Mouse (Mus musculus): ENCODE results near the gene Car15.

Car15 gene

DNA sequence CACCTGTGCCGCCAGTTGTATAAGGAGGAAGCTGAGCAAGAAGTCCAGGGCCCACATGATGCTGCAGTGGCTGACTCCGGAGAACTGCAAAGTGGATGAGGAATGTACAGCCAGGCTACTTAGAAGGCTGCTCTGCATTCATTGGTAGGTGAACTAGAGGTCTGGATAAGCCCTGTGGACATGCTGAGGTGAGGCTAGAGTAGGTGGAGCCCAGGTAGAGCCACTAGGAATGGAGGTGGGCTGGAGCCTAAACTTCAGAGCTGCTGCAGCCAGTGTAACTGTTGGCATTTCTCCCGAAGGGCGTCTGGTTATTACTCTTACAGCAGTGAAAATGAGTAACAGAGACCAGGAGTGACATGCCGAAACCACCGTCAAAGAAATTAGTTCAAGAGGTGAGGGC is at the start of gene Car15:
Gene Car15, minus strand, starts transcription at position 314 of the 400 bp plus-strand sequence.
- DNase-seq (ENCODE audit: low spot score): no peak

DNA sequence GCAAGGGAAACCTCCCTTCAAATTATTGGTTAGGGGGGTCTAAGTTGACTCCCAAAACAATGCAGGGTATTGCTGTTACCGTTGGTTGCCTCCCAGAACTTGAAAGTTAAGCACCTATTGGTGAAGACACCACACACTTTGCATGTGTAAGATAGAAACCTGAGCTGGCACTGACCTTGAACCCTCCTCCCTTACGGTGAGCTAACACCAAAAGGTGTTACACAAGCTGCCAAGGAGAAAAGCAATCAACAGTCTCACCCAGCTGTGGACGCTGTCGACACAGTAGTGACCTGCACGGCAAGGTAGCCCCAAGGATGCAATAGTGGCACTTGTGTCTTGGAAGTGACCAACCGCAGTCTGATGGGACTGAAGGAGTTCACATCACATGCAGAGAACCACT is 46.0 kb upstream of the Car15 start:
- DNase-seq (ENCODE audit: low spot score): no peak

DNA sequence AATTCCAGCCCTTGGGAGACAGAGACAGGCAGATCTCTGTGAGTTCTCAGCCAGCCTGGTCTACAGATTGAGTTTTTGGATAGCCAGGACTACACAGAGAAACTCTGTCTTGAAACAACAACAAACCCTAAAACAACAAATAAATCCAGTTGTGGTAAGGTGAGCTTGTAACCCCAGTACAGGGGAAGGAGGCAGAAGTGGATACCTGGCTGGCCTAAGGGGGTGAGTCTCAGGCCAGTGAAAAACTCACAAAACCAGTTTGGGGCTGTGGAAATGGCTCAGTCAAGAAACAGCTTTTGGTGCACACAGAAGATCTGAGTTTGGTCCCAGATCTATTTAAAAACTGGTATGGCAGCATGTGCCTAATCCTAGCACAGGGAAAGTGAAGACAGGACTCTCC is 44.0 kb upstream of the Car15 start:
- no peak for DNase-seq (ENCODE audit: low spot score)

DNA sequence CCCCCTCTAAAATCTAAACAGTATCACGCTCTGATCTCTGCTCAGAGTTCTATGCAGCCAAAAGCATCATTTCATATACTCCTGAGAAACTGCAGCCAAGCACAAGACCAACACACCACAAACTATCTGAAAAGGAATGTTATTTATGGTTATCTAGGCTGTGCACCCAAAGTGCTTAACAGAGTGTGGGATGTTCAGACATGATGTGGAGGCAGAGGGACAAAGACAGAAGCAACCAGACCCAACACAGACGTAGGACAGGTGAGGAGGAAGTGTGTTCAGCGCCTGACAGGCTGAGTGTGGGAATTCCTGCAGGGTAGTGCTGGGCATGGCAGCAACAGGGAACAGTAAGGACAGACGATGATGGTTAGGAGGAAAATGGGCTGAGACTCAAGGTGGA is 41.4 kb upstream of the Car15 start:
- no peak for DNase-seq (ENCODE audit: low spot score)

DNA sequence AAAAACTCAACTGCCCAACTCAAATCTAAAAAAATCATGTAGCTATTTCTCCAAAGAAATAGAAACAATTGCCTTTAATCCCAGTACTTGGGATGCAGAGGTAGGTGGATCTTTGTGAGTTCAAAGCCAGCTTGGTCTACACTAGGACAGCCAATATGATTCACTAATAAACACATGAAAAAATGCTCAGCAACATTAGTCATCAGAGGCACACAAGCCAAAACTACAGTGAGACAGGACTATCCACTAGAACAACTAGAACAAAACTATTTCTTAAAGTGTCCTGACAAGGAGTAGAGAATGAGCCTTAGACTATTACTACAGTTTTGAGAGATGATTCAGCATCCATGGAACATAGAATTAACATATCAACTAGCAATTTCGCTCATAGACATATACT is 37.9 kb upstream of the Car15 start:
- no peak for DNase-seq (ENCODE audit: low spot score)

DNA sequence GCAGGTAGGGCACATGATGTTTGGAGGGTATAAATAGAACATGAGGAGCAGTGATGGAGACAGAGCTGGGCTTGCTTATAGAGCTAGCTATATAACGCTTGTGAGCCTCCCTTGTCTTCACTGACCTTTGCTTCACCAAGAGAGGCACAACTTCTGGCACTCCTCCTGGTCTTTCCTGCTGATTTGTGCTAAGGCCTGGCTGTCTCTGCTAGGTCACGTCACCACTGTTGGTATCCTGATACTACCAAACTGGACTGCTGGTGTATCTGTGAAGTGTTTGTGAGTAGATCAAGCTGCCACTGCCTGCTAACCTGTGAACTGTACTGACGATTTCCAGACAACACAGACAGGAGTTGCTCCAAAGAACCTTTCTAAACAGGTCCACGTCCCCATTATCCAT is 37.0 kb upstream of the Car15 start:
- no peak for DNase-seq (ENCODE audit: low spot score)

DNA sequence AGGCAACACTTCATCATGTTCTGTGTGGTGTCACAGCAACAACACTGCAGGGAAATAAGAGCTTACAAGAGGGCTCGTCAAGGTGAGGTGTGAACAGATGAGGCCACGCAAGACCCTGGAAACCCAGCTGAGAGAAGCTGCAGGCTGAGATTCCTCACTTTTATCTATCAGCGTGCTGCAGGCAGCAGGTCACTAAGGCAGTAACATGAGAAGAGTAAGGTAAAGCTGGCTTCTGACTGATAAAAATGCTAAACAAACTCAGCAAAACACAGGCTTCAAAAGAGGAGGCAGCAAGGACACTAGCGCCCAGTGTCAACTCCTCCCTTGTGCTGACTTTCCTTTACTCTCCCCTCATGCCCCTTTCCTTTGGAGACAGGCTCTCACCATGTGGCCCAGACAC is 34.8 kb upstream of the Car15 start:
- DNase-seq (ENCODE audit: low spot score): no peak

DNA sequence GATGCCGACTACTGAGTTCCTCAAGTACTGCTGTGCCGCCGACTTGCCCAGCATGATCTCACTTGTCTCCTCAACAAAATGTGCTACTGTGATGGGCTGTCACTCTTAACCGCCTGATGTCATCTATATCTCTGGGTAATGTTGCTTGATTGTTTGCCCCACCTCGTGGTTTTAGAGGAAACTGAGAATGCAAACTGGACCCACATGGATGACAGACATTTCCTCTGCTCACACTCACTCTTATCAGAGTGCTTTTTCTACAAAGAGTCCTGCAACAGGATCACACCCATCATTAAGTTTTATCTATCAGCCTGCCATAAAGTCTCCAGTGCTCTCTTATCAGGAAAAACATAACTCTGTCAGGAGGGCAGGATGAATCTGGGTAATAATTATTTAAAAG is 33.1 kb upstream of the Car15 start:
- DNase-seq (ENCODE audit: low spot score): no peak

DNA sequence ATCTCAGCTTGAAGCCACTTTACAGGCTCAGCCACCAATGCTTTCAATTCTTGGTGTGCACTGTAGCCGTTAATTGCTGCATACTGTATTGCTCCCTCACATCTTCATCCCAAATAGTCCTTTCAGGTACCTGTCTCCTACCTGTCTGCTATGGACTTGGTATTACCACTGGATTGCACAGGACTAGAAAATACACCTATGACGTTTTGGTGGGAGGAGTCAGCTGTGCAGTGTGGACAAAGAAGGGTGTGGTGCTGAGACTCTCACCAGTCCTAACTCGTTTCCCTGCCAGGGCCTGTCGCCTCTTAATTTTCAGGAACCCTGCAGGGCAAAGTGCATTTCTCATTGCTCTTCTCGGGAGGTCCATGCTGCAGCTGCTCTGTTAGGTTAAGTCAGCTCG is 27.6 kb upstream of the Car15 start:
- DNase-seq (ENCODE audit: low spot score): no peak

DNA sequence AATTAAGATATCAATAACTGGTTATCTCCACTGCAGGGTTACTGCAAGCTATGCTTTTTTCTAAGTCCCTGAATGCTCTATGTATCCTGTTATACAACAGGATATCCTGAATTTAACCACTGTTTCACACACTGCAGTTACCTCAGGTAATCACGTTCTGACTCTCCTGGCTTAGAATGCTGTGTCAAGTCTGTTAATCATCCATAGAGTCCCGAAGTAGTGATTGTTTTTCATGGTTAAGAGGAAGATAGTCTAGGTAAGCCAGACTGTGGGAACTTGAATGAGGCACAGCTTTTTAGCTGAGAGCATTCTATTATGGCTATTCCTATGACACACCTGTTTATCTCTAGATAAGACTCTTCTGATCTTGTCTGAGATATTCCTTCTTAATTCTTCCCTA is 27.1 kb upstream of the Car15 start:
- no peak for DNase-seq (ENCODE audit: low spot score)

DNA sequence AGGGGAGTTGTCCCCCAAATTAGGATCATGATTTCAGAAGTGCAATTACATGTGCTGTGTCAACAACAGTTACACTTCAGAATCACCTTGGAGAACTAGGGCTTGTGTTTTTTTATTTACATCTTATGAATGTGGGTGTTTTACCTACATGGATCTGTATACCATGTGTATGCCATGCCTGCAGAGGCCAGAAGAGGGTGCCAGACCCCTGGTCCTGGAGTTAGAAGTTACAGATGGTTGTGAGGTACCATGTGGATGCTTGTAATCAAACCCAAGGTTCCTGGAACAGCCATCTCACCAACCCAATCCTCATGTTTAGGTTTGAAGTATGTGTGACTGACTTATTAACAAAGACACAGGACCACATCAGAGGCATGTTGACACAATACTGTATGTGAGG is 20.4 kb upstream of the Car15 start:
- DNase-seq (ENCODE audit: low spot score): no peak

DNA sequence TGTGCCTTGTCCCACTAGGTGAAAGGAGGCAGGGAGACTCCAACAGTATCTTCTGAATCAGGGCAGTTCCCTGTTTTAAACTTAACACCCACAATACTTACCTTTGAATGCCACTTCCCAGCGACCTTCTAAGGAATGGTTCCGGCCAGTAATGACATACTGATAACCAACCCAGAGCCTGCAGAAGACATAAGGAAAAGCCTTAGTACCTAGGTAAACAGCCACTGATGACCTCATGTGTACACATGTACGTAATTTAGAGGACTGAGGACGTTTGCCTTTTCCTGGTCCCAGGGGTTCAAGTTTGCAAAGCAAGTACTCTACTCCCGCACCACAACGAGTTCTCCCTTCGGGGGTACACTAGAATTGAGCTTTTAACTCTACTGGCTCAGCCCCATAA is 19.0 kb upstream of the Car15 start:
- DNase-seq (ENCODE audit: low spot score): no peak

DNA sequence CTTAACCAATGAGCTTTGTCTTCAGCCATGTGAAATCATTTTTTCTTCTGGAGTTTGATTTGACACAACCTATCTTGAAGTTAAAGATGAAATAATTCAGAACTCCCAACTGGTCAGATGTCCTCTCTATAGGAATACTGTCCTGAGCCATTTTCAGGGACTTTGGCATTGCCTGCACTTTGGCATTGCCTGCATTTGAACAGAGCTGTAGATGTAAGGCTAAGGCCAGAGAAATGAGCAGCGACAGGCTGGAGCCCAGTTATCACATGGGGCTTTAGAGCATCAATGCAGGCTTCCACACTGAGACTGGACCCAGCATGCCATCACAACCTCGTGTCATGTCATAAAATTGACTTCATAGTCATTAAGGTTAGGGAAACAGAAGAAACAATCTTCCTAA is 15.1 kb upstream of the Car15 start:
- no peak for DNase-seq (ENCODE audit: low spot score)

DNA sequence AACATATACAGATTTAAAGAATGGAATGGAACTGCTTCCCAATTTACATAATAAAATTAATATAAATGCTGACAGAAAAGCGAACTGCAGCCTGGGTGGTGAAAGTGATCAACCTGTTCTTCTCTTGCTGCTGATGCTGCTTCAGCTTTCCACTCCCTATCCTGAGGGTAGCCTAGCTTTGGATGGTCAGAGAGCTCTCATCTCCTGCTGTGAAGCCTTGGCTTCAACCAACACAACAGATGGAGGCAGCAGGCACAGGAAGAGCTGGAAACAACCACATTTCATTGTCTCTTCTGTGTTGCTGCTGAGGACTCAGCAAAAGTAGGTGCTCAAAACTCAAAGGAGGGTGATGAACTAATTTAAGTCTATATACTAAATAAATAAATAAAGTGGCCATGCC is 13.7 kb upstream of the Car15 start:
- no peak for DNase-seq (ENCODE audit: low spot score)

DNA sequence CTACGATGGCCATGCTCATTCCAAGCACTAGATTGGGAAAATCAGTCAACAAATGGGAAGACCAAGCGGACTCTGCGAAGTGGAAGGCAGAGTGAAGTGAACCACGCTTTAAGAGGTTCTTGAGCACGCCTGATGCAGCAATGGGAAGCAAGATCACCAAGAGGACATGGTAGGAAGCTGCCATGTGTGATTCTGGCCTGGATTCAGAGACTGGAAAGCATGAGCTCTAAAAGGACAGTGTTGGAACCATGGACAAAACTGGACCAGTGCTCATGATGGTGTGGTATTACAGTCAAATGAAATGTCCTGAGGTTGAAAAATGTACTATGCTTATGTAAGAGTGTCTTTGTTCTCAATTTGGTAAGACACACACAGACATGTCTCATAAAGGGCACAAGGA is 13.2 kb upstream of the Car15 start:
- DNase-seq (ENCODE audit: low spot score): no peak

DNA sequence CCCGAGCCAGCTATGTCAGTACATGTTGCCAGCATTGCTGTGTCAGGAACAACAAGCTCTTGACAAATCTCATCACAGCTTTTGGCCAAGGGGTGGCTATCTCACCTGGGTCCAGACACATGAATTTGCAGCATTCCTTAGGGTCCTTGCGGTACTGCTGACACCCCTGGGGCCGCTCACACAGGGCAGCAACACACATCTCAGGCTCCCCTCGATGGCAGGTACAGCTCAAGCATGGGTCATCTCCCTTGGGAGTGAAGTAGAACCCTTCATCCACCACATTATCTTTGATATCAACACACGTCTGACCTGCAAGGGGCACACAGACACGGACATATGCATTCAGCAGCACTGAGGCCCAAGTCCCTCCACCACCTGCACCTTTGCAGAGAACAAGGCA is 11.3 kb upstream of the Car15 start:
- DNase-seq (ENCODE audit: low spot score): no peak

DNA sequence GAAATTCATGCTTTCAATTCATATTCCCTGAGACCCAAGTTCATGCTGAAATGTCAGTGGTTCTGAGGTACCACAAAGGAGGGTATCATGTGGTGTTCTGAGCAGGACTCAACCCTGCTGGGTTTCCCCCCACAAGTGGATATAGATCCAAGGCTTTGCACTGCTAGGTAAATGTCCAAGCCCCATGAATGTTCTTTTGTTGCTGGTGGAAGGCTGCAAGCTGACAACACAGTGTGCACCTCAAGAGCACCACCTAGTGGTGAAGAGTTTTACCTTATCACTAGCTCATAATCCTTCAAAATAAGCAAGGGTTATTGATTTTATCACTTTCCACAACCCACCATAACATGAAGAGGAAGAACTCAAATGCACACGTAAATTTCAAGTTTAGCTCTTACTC is 10.8 kb upstream of the Car15 start:
- no peak for DNase-seq (ENCODE audit: low spot score)

DNA sequence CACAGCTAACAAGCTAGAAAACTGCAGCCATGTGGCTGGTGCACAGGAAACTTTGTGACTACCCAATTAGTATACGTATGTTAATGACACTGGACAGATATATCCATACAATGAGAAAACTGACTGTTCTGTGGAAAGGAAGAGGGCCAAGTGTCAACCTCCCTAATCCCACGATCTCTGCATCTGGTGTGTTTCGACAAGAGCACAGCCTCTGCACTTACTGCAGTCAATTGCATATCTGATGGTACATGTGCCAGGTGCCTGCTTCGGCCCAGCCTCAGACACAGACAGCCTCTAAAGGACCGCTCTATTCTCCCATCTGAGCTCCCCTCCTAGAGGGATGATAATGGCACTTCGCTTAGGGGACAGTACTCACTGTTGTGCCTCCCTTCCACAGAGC is 10.3 kb upstream of the Car15 start:
- DNase-seq (ENCODE audit: low spot score): no peak

DNA sequence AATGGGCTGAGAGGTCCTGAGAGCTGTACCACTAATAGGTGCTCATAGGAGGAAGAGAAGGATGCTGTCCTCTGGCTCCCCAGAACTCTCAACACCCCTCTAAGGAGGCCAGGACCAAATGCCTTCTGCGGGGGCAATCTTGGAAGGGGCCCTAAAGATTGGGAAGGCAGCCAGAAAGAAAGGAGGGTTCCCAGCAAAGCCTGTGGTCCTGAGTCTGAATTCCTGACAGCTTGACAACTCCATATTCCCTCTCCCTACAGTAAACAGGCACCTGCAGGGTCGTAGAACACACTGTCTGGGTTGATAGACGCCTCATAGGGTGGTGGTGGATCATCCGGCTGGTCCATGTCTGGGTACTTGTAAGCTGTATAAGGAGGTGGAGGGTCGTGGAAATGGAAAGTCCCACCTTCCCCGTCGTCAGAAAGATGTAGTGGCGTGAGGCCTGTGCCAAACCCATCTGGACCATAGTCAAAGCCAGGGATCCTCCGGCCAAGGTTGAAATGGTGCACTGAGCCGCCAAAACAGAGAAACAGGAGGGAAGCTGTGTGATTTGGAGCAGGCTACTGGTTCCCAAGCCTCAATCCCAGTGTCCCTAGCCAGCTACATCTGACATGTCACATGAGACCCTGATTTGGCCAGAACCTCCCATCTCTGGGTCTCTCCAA is 5.7 kb upstream of the Car15 start:
- DNase-seq (ENCODE audit: low spot score): no peak

DNA sequence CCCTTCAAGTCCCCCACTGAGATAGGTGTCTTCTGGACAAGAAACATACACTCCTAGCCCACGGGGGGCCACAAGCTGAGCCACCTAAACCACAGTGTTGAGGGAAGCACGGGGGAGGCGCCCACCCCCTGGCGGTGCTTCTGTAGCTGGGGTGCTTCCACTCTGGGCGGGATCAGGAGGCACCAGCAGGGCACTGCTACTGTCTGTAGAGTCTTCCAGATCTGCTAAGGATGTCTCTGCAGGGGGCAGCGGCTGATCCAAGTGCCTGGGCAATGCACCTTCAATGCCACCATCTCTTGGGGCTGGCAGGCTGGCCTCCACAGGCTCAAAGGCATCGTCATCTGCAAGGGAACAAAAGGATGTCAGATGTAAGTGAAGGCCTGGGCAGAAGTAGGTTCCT is 4.3 kb upstream of the Car15 start:
- no peak for DNase-seq (ENCODE audit: low spot score)

DNA sequence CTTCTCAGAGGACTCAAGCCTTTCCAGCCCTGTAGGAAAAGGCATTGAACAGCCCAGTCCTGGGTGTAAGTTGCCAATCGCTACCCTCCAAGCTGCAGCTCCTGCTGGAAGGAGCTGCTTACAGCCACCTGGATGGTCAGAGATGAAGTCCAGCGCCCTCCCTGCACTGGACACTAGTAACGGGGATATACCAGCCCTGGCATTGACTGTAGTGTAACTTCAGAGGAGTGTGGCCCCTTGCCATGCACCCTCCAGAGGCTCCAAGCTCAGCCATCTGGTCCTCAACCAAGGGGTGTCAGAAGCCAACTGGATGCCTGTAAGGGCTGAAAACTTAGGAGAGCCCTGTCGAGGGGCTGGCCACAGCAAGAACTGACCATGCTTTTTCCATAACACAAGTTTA is 1.8 kb upstream of the Car15 start:
- no peak for DNase-seq (ENCODE audit: low spot score)

DNA sequence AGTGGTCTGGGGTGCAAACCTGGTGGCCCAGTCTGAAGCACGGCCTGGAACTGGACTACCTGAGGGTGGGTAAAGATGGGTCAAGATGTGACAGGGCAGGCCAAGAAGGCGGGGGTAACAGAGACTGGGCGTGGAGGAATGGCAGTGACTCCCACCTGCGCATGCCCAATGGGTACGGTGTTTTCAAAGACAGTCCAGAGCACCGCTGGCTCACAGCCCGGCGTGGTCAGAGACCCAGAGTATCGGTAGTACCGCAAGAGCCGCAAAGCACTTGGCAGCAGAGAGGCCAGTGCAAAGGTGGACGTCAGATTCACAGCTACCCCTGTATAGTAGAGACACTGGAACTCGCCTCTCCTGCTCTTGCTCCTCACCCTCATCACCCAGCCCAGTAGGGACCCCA is 2.7 kb downstream of the Car15 start:
- no peak for DNase-seq (ENCODE audit: low spot score)

DNA sequence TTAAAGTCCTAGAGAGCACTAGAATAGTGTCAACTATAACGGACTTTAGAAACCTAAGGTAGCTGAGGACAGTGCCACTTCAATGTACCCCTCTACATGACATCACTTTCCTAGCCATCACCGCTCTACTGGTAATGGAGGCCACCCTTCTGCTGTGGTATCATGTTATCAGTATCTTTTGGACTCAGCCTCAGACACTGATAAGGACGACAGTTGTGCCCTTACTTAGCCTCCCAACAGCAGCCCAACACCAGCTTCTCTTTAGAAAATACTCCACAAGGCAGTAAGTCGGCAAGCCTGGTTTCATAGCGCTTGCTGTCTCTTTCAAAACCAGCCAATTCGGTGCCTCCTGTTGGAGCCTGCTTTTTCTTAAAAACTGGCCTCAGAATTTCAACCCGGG is 3.6 kb downstream of the Car15 start:
- DNase-seq (ENCODE audit: low spot score): no peak

DNA sequence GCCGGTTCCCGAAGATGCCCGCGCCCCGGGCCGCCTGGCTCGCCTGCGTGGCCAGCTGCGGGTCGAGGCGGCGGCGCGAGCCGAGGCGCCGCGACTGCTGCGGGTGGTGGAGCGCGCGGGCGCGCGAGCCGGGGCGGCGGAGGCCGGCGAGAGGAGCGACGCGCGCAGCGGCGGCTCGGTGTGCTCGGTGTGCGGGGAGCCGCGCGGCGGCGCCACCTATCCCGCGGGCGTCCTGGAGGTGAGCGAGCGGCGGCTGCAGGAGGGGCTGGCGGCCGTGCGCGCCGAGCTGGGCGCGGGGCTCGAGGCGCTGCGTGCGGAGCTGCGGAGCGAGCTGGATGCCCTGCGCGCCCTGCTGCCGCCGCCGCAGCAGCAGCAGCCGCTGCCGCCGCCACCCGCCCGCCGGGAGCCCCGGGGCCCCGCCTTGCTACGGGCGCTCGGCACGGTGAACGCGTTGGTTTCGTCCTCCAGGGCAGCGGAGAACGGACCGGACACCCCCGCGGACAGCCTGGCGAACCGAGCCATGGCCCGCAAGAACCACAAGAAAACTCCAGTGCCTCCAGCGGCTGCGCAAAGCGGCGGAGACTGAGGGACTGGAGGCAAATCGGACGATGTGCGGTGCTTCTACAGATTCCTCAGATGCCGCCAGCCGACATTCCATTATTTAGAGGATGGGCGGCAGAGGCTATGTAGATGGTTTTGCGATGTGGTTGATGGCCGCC is 4.3 kb downstream of the Car15 start:
- DNase-seq (ENCODE audit: low spot score): no peak
